Mouse (Mus musculus): ENCODE results near the gene Csnk2a2. TPM values are rescaled to one million over a fixed set of nuclear protein-coding genes. Genes with fewer than 3 reads are reported as not detected.

Csnk2a2 gene
- polyA plus RNA-seq, 1 experiment from 2014 or later, result 11.2 TPM

DNA sequence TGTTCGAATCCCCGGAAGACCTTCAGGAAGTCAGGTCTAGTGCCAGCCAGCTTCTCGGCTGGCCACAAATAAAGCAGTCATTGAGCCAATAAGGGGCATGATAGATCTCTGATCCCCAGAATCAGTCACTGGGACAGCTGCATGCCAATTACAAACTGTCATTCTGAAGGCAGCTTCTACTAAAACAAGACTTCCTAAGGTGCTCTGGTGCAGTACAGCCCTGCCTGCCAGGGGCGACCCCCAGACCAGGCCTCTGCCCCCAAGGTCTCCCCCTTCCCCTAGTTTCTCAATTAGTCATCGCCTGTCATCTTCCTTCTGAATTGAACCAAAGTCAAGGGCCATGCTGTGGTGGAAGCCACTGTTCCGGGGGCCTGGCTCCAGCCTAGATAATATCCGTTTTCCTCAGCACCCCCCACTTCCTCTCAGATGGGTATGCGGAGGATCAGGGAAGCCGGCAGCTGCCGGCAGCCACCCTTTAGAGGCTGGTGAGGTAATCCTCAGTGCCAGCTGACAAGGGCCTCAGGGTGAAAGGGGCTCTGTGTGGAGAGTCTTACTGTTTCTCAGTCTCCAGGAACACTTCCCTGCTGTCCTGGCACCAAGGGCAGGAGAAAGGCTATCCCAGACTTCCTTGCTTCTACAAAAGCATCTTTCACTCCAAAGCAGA is 78.4 kb downstream of the Csnk2a2 start:
- no peak overlapping the region for H3K4me2 ChIP-seq (replicated peaks)
- no peak overlapping the region for H3K9ac ChIP-seq
- H3K4me3 ChIP-seq (replicated peaks), result no peak overlapping the region
- no peak overlapping the region; the same call in 1 of the 2 replicates for H3K27ac ChIP-seq (replicated peaks)
- H3K9me3 ChIP-seq (replicated peaks), result no peaks in the 10 kb centered on the region
- peak; percentile 57; the same call in 1 of the 2 replicates for ATAC-seq (ENCODE audit: insufficient number of reproducible peaks, low FRiP score, low TSS enrichment, low read depth)
- no peaks in the 10 kb centered on the region for H3K36me3 ChIP-seq
- H3K27me3 ChIP-seq, result no peaks in the 10 kb centered on the region
- H3K4me1 ChIP-seq, result 0 out of 2 replicates have a peak, but pooled peaks cover 5% of the 10 kb centered on the region
- WGBS, result 28% methylated on average over 10 of the region's 10 CpGs

DNA sequence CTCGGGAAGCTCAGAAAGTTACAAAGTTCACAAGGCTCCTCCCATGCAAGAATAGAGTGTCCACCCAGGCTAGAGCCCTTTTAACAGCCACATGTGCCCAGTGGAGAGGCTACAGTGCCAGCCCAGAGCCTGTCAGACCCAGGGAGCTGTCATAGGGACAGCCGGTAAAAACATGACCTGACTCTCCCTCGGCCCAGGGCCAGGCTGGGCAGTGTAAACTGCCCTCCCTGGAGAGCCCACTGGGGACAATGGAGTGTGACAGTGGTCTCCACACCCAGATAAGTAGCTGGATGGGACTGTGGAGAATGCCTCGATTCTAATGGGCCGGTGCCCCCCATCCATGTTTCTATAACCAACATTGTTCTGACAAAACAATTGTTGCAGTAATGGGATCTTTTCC is 80.3 kb downstream of the Csnk2a2 start:
- Histone ChIP-seq H3K4me3 (replicated peaks) (no peak overlapping the region), H3K27ac (replicated peaks) (no peak overlapping the region), H3K27me3 (no peaks in the 10 kb centered on the region), H3K9me3 (replicated peaks) (no peaks in the 10 kb centered on the region; the same call in 1 of the 2 replicates), H3K4me1 (0 out of 2 replicates have a peak, but pooled peaks cover 5% of the 10 kb centered on the region), H3K4me2 (replicated peaks) (no peak overlapping the region), H3K9ac (no peak overlapping the region), H3K36me3 (no peaks in the 10 kb centered on the region)
- 78% methylated on average over 5 of the region's 5 CpGs for WGBS
- ATAC-seq (ENCODE audit: insufficient number of reproducible peaks, low FRiP score, low TSS enrichment, low read depth), result no peak

- Histone ChIP-seq H3K4me2 (replicated peaks) (no peak overlapping the region), H3K4me3 (replicated peaks) (no peak overlapping the region), H3K9me3 (replicated peaks) (no peaks in the 10 kb centered on the region; the same call in 1 of the 2 replicates), H3K36me3 (no peaks in the 10 kb centered on the region), H3K9ac (no peak overlapping the region), H3K27me3 (no peaks in the 10 kb centered on the region), H3K4me1 (peaks cover 4% of the 10 kb centered on the region), H3K27ac (replicated peaks) (no peak overlapping the region)
- WGBS, result 69% methylated on average over 7 of the region's 7 CpGs
- no peak for ATAC-seq (ENCODE audit: insufficient number of reproducible peaks, low FRiP score, low TSS enrichment, low read depth)
These were observed 88.7 kb downstream of the Csnk2a2 start for GRCm38 (mm10) chr8:95401091-95401490.

DNA sequence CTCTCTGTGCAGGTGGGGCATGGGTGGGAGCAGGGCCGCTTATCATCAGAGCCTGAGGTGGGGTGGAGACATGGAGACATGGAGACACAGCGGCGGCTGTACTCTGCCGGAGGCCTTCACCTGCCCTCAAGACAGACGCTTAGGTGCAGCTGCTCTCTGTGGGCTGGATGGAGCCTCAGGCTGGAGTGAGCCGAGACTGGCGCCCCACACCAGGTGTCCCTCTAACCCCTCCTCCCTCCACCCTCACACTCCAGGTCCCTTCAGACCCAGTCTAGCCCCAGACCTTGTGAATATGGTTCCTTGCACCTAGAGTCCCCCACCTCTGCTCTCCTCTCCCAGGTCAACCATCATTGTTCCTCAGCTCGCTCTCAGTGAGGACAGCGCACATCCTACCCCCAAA is 90.7 kb downstream of the Csnk2a2 start:
- Histone ChIP-seq H3K27ac (replicated peaks) (no peak overlapping the region), H3K4me2 (replicated peaks) (no peak overlapping the region), H3K27me3 (no peaks in the 10 kb centered on the region), H3K36me3 (no peaks in the 10 kb centered on the region), H3K4me1 (peaks cover 15% of the 10 kb centered on the region), H3K9ac (no peak overlapping the region), H3K9me3 (replicated peaks) (no peaks in the 10 kb centered on the region), H3K4me3 (replicated peaks) (no peak overlapping the region)
- 79% methylated on average over 9 of the region's 9 CpGs for WGBS
- 0 out of 2 replicates have a peak, but pooled peaks have one; percentile 35 for ATAC-seq (ENCODE audit: insufficient number of reproducible peaks, low FRiP score, low TSS enrichment, low read depth)

DNA sequence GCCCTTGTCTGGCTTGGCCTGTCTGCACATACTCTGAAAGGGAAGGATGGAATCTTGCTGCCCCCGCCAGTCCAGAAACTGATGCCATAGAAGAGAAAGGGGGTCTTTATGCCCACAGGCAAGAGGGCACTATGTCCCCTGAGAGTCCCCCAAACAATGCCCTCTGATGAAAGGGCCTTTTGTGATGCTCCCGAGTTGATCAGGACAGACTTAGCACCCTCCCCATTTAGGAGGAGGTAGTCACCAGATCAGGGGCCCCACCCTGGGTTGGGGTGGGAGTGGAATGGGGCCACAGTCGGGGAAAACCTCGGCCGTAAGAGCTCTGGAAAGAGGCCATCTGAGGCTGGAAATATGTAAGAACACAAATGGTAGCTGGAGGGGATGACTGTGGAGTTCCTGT is 92.6 kb downstream of the Csnk2a2 start:
- WGBS, result 33% methylated on average over 5 of the region's 5 CpGs
- no peak overlapping the region for H3K27ac ChIP-seq (replicated peaks)
- H3K36me3 ChIP-seq, result no peaks in the 10 kb centered on the region
- H3K4me3 ChIP-seq (replicated peaks), result no peak overlapping the region
- H3K9me3 ChIP-seq (replicated peaks), result no peaks in the 10 kb centered on the region
- ATAC-seq (ENCODE audit: insufficient number of reproducible peaks, low FRiP score, low TSS enrichment, low read depth), result 0 out of 2 replicates have a peak, but pooled peaks have one; percentile 16
- H3K27me3 ChIP-seq, result no peaks in the 10 kb centered on the region
- peaks cover 15% of the 10 kb centered on the region for H3K4me1 ChIP-seq
- no peak overlapping the region for H3K9ac ChIP-seq
- no peak overlapping the region for H3K4me2 ChIP-seq (replicated peaks)

GRCm38 (mm10) chr8:95396752-95397151 is 93.1 kb downstream of the Csnk2a2 start:
- peaks cover 15% of the 10 kb centered on the region for H3K4me1 ChIP-seq
- no peaks in the 10 kb centered on the region for H3K9me3 ChIP-seq (replicated peaks)
- H3K4me2 ChIP-seq (replicated peaks), result no peak overlapping the region
- no peak overlapping the region for H3K9ac ChIP-seq
- 58% methylated on average over 11 of the region's 11 CpGs for WGBS
- H3K36me3 ChIP-seq, result no peaks in the 10 kb centered on the region
- ATAC-seq (ENCODE audit: insufficient number of reproducible peaks, low FRiP score, low TSS enrichment, low read depth), result peak; percentile 17; the same call in 1 of the 2 replicates
- no peaks in the 10 kb centered on the region for H3K27me3 ChIP-seq
- H3K4me3 ChIP-seq (replicated peaks), result no peak overlapping the region
- H3K27ac ChIP-seq (replicated peaks), result no peak overlapping the region; the same call in 1 of the 2 replicates

Other genes with a start within 250 kb of the Csnk2a2 start
- 0.80 and 0.94 TPM in 2 replicates for gene Cngb1, start 183.5 kb downstream of the Csnk2a2 start, polyA plus RNA-seq (2015; fragmentation: Nextera tagmentation; extraction: Ambion mirVana)
- gene Tepp, start 179.5 kb downstream of the Csnk2a2 start, polyA plus RNA-seq (2015; fragmentation: Nextera tagmentation; extraction: Ambion mirVana), result 0.39 and 0.51 TPM in 2 replicates
- gene Zfp319, start 158.1 kb downstream of the Csnk2a2 start, polyA plus RNA-seq (2015; fragmentation: Nextera tagmentation; extraction: Ambion mirVana), result 9.1 and 10.2 TPM in 2 replicates
- gene Usb1, start 157.8 kb downstream of the Csnk2a2 start, polyA plus RNA-seq (2015; fragmentation: Nextera tagmentation; extraction: Ambion mirVana), result 45.3 and 46.3 TPM in 2 replicates
- gene Mmp15, start 137.8 kb downstream of the Csnk2a2 start, polyA plus RNA-seq (2015; fragmentation: Nextera tagmentation; extraction: Ambion mirVana), result 12.6 and 13.0 TPM in 2 replicates
- gene Cfap20, start 55.2 kb downstream of the Csnk2a2 start, polyA plus RNA-seq (2015; fragmentation: Nextera tagmentation; extraction: Ambion mirVana), result 138 and 155 TPM in 2 replicates
- gene Ccdc113, start 44.0 kb upstream of the Csnk2a2 start, polyA plus RNA-seq (2015; fragmentation: Nextera tagmentation; extraction: Ambion mirVana), result 7.5 and 12.8 TPM in 2 replicates
- not detected in 2 replicates for gene Prss54, start 86.3 kb upstream of the Csnk2a2 start, polyA plus RNA-seq (2015; fragmentation: Nextera tagmentation; extraction: Ambion mirVana)
- gene Gins3, start 143.4 kb upstream of the Csnk2a2 start, polyA plus RNA-seq (2015; fragmentation: Nextera tagmentation; extraction: Ambion mirVana), result 17.3 and 18.9 TPM in 2 replicates
- gene Ndrg4, start 186.9 kb upstream of the Csnk2a2 start, polyA plus RNA-seq (2015; fragmentation: Nextera tagmentation; extraction: Ambion mirVana), result 27.5 and 28.7 TPM in 2 replicates
- 18.0 and 22.5 TPM in 2 replicates for gene Setd6, start 225.8 kb upstream of the Csnk2a2 start, polyA plus RNA-seq (2015; fragmentation: Nextera tagmentation; extraction: Ambion mirVana)